Mouse (Mus musculus): ENCODE data around the gene Smco2.

The Smco2 gene

DNA sequence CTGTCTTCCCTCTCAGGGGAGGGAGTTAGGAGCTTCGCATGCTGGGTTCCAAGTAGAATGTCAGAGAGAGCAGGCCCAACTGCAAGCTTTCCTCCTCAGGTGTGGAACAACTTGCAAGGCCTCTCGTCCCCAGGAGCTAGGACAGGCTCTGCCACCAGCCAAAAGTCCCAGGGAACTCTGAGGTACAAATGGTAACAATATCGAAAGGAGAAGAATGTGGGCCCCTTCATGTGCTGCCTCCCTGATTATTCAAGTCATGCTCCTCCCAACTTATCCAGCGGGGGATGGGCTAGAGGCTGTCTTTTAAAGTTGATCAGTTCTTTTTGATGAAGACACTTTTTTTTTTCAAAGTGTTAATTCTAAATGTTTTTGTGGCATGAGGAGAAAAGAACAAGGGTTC, at the start of gene Smco2:
Gene Smco2, plus strand, starts transcription at position 55 of the 400 bp plus-strand sequence.
- DNase-seq (ENCODE audit: low spot score), result no peak

- no peak for DNase-seq (ENCODE audit: low spot score)
Observed at GRCm38 (mm10) chr6:146809991-146810390, 39.9 kb upstream of the Smco2 start.

- no peak for DNase-seq (ENCODE audit: low spot score)
Observed at GRCm38 (mm10) chr6:146813007-146813406, 36.9 kb upstream of the Smco2 start.

DNA sequence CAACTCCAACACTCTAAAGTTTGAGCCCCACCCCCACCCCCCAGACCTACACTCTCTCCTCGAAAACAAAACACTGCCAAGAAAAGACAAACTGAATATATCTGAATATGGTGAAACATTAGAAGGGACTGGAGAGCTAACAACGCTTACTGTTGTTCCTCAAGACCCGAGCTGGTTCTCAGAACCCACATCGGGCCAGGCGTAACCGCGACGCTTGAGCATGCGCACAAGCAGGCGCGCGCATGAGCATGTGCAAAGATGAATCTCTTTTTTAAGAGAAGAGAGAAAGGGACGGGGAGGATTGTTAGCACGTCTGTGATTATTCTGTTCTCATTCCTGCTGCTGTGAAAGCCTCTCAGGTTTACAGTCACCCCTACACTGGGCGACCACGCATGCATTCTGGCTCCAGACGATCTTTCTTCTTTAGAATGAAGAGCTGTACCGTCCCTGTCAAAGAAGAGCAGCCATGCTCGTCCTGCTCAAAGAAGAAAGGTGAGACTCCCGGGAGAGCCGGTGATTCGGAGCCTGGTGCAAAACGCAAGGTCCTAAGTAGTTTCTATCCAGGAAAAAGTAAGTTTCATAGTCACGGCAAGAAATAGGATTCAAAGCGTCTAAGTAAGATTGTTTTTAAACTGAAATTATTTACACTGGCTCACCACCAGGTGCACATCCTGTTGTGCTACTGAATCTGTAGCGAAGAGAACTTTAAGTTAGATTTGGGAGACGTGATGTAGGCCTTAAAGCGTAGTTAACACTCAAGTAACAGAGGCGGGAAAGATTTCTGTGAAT, 29.5 kb upstream of the Smco2 start:
- no peak for DNase-seq (ENCODE audit: low spot score)

- no peak for DNase-seq (ENCODE audit: low spot score)
Observed at GRCm38 (mm10) chr6:146821958-146822357, 27.9 kb upstream of the Smco2 start.

- DNase-seq (ENCODE audit: low spot score), result peak; percentile 71
Observed at GRCm38 (mm10) chr6:146824727-146825486, 25.0 kb upstream of the Smco2 start.

DNA sequence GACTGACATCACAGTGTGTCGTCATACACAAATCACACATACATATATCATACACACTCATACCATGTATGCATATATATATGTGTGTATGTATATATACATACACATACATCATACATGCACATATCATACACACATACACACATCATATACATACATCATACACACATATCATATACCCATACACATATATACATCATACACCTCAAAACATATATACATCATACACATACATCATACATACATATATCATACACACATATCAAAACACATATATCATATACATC, 24.5 kb upstream of the Smco2 start:
- DNase-seq (ENCODE audit: low spot score), result no peak

DNA sequence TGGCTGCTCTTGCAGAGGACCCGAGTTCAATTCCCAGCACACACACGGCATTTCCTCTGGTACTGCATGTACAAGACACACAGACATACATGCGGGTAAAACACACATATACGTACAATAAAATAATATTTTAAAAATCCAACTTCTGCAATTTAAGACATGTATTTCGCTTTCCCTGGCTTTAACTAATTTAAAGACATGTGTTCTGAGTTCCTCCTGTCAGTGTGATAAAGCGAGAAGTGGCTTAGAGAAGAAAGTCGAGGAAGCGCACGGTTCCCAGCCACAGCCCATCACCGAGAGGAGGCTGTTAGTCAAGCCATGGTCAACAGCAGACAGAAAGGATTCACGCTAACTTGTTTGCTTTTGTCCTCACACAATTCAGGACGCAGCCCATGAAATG, 18.6 kb upstream of the Smco2 start:
- DNase-seq (ENCODE audit: low spot score), result no peak

DNA sequence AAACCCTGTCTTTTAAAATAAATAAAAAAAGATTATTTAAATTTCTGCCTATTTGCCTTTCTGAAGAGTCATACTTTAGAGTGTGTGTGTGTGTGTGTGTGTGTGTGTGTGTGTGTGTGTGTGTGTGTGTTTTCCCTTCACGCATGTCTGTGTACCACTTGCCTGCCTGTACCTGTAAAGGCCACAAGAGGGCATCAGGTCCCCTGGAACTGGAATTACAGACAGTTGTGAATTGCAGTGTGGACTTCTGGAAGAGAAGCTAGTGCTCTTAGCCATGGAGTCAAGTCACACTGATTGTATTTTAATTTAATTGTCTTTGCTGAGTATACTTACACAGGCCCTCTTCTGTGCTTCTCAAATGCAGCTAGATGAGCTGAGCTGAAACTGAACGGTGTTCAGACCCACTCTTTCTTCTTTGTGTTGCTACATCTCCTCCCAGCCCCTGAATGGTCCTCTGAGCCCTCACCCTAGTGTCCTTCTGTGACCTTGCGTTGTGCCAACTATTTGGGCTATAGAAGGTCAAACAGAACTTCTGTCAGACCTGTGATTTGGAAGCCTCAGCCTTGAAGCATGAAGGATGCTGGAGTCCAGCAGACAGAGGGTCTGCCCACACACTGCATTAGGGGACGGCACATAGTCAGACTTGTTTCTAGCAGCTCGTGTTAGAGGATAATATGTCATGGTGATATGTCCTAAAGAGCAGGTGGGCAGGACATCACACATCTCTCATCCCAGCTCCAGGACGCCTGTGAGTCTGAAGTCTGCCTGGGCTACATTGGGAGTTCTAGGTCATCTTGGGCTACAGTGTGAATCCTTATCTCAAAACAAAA, 16.2 kb upstream of the Smco2 start:
- peak; percentile 52 for DNase-seq (ENCODE audit: low spot score)

GRCm38 (mm10) chr6:146834342-146834741, 15.6 kb upstream of the Smco2 start:
- DNase-seq (ENCODE audit: low spot score), result no peak

DNA sequence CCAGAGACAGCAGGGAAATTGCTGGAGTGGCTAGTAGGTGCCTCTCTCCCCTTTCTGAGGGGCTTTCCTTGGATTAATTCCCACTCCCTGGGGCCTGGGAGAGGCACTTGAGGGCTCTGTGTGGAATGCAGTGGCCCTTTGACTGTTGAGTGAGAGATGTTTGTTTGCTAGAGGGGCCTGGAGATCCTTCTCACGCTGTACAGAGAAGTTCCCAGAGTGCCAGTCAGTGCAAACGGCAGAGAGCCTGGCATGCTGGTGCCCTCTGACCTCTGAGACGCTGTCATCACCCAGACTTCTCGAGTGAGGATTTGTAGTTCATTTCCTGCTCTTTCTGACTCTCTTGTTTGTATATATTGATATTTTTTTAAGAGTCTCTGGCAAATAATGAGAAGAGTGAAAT, 14.1 kb upstream of the Smco2 start:
- no peak for DNase-seq (ENCODE audit: low spot score)

GRCm38 (mm10) chr6:146837316-146837715, 12.6 kb upstream of the Smco2 start:
- no peak for DNase-seq (ENCODE audit: low spot score)

DNA sequence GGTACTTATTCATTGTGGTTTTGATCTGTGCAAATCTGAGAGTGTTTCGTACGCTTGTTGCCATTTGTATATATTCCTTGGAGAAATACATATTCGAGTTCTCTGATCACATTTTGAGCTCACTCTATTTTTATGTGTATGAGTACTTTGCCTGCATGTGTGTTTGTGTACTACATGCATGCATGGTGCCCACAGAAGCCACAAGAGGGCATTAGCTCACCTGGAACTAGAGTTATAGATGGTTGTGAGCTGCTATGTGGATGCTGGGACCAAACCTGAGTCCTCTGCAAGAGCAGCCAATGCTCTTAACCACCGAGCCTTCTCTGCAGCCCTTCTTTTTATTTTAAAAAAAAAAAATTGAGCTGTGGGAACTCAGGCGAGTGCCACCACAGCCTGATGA, 11.5 kb upstream of the Smco2 start:
- DNase-seq (ENCODE audit: low spot score), result no peak

DNA sequence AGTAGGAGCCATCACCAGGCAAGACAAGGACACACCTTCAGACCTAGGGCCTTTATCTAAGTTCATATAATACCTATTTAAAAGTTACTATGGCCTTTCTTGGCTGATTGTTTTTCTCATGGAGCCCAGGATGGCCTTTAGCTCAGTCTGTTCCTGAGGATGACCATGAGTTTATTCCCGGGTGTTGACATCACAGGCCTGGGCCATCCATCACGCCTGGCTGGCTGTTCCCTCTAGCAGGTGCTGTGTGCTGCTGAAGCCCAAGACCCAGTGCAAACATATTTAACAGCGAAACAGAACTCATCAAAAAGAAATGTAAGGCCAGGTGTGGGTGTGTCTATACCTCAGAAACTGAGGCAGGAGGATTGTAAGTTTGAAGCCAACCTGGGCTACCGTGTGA, 11.0 kb upstream of the Smco2 start:
- DNase-seq (ENCODE audit: low spot score), result no peak

GRCm38 (mm10) chr6:146844867-146845266, 5.0 kb upstream of the Smco2 start:
- no peak for DNase-seq (ENCODE audit: low spot score)

DNA sequence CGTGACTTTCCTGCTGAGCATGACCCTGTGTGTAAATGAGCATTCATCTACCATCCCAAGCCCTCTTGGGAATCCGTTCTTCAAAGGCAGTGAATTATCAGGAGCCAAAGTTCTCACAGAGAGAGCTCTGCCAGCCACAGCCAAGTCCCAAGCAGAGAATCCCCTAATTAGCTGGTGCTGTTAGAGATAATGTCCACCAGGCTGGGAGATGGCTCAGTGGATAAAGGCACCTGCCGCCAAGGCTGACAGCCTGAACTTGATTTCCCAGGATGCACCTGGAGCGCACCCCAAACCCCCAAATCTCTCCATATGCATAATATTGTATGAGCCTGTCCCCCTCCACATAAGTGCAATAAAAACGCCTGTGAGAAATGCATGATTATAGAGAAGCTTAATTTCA, 4.6 kb upstream of the Smco2 start:
- no peak for DNase-seq (ENCODE audit: low spot score)

- no peak for DNase-seq (ENCODE audit: low spot score)
Observed at GRCm38 (mm10) chr6:146845961-146846750, 3.7 kb upstream of the Smco2 start.

GRCm38 (mm10) chr6:146847402-146847801, 2.5 kb upstream of the Smco2 start:
- no peak for DNase-seq (ENCODE audit: low spot score)

DNA sequence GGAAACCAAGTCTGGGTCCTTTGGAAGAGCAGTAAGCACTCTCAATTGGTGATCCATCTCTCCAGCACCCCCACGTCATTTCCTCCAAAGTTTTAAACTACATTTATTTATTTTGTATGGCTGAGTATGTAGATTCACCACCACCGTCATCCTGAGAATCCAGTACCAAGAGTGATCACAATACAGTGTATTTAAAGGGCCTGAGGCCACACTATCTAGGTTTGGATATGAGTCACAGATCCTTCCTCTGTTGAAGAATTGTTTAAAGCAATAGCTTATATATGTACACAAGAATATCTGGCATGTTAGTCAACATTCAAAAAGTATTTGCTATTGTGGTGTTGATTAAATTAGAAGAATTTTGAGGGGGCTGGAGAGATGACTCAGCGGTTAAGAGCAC, 1.6 kb upstream of the Smco2 start:
- no peak for DNase-seq (ENCODE audit: low spot score)

DNA sequence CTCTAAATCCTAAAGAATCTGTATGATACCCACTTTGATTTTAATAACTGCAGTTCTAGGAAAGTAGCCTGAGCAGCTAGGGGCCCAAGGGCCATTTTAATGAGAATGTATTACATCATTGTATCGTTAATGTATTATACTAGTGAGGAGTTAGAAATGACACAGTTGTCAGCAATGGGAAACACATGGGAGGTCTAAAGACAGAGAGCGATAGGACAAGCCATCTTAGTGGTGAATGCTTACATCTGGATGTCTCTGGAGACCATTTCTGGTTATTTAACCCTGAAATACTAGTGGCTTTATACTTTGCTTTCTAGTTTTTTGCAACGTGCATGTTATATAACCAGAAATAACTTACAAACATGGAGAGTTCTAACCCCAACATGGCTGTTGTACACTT, 2.0 kb downstream of the Smco2 start:
- DNase-seq (ENCODE audit: low spot score), result no peak

GRCm38 (mm10) chr6:146852739-146853138, 2.8 kb downstream of the Smco2 start:
- no peak for DNase-seq (ENCODE audit: low spot score)

- DNase-seq (ENCODE audit: low spot score), result no peak
Observed at GRCm38 (mm10) chr6:146855185-146855584, 5.3 kb downstream of the Smco2 start.
